Mouse (Mus musculus): ENCODE measurements around the gene Gcnt1.
A peak's percentile ranks its signal among the peaks of the same experiment; 100 is the strongest.

Gcnt1 gene

DNA sequence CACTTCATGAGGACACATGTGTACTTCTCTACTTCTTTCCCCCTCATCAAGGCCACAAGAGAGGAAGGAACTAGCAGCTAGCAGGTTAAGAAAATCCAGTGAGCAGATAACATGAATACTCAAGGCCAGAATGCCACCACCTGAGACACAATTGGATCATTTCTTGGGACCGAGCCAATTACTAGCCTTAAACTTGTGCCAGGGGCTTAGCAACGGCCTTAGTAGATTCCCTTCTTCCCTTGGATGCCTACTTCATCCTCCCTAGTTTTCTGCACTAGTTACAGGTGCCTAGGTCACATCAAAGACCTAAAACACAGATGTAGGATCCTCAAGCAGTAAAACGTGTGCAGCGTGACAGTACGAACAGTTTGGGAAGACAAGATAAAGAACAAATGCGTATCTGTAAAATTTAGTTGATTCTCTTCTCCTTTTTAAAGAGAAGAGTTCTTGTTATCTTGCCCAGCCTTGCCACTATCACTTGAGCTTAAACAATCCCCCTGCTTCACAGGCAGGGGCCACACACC is 44.7 kb downstream of the Gcnt1 start:
- no peak for DNase-seq (ENCODE audit: low spot score in 2 of 2)

DNA sequence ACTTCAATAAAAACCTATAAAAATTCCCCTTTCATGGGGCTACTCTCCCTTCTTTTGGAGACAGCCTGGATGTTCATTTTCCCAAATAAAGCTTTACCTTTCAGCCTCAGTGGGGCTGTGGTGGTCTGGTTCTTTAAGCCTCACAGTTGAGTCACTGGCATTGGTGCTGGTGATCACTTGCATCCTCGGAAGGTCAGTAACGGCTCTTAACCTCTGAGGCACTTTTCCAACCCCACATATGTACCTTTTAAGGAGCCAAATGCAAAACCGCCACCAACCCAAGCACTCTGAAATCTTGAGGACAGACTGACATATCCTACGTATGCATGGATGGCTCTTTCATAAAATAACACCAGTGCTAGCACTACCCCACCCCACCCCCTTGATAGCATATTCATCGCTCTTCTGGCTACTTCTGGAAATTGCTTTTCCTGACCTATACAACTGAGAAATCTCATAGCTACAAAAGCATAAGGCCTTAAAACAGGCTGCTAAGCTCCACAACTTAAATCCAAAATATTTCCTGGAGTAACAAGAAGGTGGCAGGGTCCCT is 48.9 kb downstream of the Gcnt1 start:
- no peak for DNase-seq (ENCODE audit: low spot score in 2 of 2)

DNA sequence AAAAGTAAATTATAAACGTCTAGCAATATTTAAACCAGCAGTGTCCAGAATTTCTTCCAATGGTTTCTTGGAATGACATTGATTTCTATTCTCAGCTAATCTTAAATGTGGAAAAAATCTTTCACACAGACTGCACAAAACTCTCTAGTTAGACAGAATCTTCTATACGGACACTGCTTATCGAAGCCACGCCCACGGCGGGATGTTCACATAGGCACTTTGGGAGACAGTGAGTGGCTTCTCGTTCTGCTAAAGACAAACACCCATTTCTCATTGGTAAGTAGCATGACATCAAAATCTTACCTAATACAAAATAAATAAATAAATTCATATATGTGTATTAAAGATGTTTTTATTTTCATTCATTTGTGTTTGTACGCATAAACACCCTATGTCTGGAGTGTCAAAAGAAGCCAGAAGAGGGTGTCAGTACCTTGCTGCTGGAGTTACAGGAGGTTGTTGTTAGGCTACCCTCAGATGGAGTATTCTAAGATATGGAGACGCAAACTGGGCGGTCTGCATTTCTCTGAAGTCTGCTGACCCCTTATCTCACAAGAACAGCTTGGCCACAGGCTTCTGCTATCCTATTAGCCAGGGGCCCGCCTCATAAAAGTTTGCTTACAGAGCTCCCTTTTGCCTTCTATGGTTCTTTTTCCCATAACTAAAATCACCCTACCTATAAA is 49.5 kb downstream of the Gcnt1 start:
- no peak for DNase-seq (ENCODE audit: low spot score in 2 of 2)

DNA sequence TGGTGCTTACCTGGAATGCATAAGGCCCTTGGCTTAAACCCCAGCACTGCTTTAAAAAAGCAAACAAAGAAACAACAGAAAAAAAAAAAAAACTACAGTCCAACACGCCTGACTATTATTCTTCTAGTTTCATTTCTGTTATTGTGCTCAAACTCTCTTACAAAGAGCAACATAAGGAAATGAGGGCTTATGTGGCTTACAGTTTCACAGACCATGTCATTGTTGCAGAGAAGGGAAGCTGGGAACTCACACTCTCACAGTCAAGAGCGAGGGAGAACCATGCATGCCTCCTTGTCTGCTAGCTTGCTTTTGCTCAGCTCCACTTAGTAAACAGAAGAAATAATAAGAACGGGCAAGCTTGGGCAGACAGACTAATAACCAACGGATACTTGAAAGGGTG is 52.9 kb downstream of the Gcnt1 start:
- no peak for DNase-seq (ENCODE audit: low spot score in 2 of 2)

DNA sequence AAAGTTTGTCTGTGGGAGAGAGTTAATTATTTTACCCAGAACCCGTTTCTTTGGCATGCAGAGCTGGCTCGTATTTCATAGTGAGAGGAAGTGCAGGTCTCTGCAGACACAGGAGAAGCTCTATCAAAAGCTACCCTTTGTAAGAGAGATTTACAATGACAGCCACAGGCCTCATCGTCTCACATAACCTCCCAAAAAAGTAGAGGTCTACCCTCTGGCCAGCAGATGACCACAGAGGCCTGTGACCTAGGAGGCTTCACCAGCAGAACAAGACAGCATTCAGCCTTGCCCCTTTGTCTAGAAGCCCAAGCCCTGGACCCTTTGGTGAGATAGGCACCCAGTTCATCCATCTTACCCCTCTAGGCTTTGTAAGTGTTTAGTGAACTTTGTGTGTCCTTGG is 53.9 kb downstream of the Gcnt1 start:
- DNase-seq (ENCODE audit: low spot score in 2 of 2): no peak

DNA sequence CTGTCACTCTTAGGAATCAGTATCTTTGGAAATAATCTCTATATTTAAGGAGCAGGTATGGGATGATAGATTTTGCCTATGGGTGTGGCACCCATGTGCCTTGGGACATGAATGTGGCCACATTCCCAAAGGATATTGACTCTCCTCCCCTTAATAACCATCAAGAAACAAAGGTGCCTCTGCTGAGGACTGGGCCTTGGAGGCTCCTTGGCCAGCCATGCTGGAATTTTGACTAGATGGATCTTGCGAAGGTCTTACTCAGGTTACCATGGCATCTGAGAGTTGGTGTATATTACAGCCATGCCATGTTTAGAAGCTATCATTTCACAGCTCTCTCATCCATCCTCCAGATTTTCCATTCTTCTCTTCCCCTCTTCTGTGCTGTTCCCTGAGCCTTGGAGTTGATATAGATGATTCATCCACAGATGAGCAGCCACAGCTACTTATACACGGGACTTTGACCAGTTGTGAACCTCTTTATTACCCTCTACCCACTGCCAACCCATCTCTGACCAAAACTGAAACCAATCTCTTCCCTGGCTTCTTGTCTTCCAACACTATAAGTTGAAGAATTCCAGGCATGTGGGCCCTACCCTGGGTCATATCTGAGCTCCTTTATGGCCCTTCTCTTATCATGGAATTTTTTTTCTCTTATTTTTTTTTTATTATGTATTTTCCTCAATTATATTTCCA is 56.2 kb downstream of the Gcnt1 start:
- DNase-seq (ENCODE audit: low spot score in 2 of 2): no peak

DNA sequence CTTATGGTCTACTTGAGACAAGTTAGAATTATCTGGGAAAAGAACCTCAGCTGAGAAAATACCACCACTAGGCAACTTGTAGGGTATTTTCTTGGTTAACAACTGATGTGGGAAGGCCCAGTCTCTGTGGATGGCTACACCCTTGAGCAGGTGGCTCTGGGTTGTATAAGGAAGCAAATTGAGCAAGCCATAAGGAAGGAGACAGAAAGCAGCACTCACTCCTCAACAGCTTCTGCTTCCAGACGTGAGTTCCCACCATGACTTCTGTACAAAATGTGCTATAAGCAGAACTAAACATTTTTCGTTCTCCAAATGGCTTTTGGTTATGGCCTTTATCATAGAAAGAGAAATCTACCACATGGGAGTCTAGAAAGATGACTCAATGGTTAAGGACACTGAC is 58.2 kb downstream of the Gcnt1 start:
- no peak for DNase-seq (ENCODE audit: low spot score in 2 of 2)

DNA sequence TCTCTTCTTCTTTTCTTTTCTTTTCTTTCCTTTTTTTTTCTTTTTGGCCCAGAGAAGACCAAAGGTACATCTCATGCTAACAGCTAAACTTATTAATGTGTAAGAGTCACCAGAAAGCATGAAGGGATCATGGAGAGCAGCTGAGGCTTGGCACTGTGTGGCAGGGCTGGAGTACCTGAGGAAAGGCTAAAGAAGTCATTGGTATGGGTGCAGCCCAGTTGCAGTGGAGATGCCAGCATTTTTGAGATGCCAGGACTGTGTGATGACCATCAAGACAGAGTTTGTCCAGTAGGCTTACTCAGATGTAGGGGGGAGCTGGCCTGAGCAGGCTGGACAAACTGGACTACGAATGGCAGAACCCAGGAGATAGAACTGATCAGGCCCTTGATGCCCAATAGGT is 58.9 kb downstream of the Gcnt1 start:
- no peak for DNase-seq (ENCODE audit: low spot score in 2 of 2)

DNA sequence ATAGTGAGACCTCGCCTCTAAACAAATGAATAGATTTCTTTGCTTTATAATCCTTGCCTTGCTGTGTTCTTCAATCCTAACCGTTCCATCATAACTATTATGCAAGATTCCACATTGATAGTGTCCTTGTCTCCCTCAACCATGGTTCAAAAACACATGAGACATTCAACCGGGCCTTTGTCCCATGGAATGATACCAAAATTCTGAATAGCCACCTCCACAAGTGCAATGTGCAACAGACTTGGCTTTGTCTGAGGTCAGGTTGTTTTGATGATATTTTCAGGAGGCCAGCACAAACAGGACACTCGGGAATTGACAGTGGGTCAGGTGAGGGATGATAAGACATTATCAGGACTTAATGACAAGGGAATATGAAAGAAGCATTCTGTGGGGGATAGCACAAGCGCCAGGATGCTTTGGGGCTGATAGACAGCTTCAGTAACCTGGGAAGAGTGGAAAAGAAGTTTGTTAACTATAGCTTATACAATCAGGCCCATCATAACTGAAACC is 59.9 kb downstream of the Gcnt1 start:
- DNase-seq (ENCODE audit: low spot score in 2 of 2): no peak

DNA sequence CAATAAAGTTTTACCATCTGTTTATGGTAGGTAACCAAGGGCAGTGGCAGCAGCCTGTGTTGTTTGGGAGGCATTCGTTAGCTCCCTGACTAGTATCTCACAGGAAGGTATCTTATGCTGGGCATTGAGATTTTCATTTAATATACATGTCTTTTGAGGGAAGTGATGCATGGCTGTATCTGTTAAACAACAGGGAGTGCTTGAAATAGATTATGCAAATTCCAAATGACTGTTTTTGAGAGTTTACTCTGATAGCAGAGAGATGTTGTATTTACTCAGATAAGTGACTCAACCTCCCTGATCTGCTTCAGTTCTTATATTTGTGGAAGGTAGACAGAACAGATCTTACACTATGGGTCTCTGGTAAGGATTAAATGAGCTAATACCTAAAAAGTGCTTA is 61.1 kb downstream of the Gcnt1 start:
- DNase-seq (ENCODE audit: low spot score in 2 of 2): no peak

DNA sequence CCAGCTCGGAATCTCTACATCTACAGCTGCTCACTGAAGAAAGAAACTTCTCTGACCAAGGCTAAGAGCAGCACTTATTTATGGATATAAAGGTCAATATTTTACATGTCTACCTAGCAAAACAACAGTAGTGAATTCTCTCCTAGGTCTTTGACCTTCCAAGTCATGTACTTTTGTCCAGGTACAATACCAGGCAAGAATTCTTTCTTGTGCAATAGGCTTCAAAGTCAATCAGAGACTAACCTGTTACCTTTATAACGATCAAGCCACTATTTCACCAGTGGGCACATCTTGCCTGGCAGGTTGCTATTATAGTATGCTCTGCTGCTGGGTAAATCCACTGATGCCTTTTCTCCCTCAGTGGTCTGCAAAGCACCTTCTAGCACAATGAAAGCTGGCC is 61.6 kb downstream of the Gcnt1 start:
- DNase-seq (ENCODE audit: low spot score in 2 of 2): no peak

DNA sequence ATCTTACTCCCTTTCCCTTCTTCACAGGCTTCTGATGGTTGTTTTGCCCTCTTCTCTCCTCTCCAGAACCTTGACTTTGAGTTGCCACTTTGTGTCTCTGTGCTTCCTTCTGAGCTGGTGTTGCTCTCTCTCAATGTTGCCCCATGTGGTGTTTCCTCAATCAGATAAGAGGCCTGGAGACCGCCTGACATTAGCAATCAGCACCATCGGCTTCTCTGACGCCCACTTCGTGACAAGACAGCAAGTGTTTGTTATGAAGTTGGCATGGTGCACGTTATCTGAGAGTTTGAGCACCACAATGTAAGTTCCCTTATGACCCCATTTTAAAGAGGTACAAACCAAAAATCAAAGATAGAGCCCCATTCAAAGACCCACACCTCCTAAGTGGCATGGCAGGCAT is 76.6 kb downstream of the Gcnt1 start:
- DNase-seq (ENCODE audit: low spot score in 2 of 2): no peak

DNA sequence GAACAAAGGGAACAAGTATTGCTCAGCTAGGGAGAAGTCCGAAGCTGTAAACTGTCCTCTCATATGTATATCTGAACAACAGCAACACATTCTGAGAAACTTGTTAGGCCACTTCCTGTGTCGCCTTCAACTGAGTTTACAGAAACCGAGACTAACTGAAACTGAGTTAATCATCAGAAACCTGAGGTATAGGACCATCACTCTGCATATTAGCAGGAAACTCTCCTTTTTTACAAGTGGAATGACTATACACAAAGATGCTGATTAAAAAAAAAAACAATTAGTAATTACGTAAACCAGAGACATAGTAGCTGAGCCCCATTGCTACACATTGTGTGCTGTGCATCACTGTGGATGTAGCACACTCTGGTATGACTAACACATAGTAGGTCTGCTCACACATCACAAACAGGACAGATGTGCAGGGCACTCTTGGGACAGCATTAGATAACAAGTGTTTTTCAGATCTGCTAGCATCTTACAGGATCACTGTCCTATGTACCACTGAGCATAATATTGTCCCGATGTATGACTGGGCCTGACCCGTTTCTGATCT is 77.4 kb downstream of the Gcnt1 start:
- no peak for DNase-seq (ENCODE audit: low spot score in 2 of 2)

DNA sequence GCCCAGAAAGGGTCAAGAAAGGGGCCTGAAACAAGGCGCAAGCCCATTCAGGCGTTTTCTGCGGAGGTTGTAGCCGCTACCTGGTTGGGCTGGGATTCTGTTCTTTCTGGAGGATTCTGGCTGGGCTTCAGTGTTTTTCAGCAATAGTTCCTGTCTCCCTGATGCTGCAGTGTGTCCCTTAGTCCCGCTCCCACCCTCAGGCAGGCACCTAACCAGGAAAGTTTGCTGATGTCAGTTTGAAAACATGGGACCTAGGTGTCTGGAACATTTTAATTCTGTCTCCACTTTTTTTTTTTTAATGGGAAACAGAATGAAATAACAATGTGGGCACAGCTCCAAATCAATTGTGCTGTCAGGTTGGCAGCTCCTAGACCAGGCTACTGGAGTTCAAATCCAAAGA is 78.5 kb downstream of the Gcnt1 start:
- DNase-seq (ENCODE audit: low spot score in 2 of 2): no peak

DNA sequence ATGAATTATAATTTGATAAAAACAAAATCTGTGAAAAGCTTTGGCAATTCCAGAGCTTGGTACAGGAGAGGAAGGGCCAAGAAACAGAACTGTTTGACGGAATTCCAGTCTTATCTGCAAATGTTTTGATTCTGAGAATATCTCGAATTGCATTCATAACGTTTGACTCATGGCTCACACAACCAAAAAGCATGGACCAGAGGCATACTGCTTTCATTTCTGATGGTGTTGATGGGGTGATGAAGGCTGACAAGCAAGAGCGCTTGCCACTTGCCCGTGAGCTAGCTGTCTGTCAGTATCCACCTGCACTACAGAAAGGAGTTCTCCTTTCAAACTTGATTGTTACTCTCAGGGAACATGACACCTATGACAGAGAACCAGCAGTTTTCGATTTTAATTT is 83.1 kb downstream of the Gcnt1 start:
- no peak for DNase-seq (ENCODE audit: low spot score in 2 of 2)

DNA sequence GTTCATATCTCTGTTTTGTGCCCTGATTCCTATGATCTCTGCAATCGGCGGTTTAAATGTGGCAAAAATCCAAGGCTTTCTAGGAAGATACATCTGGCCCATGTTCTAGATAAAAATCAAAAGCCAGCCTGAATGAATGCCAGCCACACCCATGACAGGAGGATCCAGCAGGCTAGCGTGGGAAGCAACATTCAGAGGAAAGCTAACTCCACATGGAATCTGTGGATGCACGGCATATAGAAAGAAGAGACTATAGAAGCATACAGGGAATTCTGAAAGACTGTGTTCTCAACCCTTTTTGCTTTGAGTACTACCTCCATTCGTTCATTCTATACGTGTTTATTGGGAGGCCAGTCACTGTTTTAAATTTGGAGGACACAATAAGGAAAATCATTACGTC is 86.6 kb downstream of the Gcnt1 start:
- DNase-seq (ENCODE audit: low spot score in 2 of 2): peak in 1 of 2 experiments; percentile 25

DNA sequence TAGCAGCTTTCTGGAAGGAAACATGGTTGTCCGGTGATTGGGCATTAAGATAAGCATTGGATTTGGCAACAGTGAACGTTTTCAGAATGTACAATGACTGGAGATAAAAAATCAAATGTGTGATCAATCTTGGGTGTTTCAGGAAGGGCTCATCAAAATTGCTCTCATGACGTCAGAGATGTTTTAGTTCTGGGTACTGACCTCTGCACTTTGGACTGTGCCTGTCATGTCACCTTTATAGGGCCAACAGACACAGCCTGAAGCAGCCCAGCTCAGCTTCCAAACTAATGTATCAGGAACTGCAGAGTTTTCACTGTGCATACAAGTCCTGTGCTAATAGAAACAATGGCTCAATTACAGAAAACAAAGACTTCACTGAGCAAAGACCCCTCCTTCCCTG is 89.3 kb downstream of the Gcnt1 start:
- DNase-seq (ENCODE audit: low spot score in 2 of 2): no peak

DNA sequence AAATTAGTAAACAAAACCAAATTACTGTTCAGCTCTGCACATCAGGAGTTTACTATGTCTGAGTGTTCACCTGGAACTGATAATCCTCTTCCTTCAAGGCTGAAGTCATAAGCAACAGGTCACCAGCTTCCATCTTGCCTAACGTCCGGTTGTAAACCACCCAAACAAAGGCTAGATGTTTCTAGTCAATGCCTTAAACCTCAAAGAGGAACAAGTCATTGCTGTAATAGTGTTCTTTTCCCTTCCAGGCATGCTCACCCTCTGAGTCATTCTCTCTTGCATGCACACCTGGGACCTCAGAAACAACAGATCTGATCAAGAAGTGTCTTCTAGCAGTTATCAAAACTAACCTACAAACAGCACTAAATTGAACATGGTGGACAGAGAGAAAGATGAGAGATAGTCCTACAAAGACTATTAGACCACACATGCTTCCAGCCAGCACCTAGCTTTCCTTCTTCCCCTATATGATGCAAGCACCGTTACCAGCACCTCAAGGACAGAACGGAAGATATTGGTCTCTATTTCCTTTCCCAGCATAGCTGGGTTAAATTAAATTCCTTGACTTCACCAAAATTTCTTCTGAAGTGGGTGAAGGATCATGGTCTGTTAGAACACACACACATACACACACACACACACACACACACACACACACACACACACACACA is 94.1 kb downstream of the Gcnt1 start:
- no peak for DNase-seq (ENCODE audit: low spot score in 2 of 2)
